Mouse (Mus musculus) urinary bladder, adult 18-20 months (tissue): ENCODE measurements around the gene Ctf2.
A peak's percentile ranks its signal among the peaks of the same experiment; 100 is the strongest.
"Not testable (repeated sequence)": the region's sequence is repeated elsewhere in the genome, so short reads cannot be mapped to it uniquely, and the experiment has no call there.

Source experiments
- DNase-seq, 2 experiments: peaks; one replicate each; pipeline ENCODE4 v3.0.0; 2022; ENCODE audit warnings: low spot score in 2 of 2, mixed read lengths in 2 of 2

The Ctf2 gene

GRCm38 (mm10) chr7:127732066-127732465, at the start of gene Ctf2:
Gene Ctf2, minus strand, starts transcription at chr7:127732166.
- not testable (repeated sequence) for DNase-seq

GRCm38 (mm10) chr7:127778350-127778749, 46.4 kb upstream of the Ctf2 start:
- DNase-seq: no peak

DNA sequence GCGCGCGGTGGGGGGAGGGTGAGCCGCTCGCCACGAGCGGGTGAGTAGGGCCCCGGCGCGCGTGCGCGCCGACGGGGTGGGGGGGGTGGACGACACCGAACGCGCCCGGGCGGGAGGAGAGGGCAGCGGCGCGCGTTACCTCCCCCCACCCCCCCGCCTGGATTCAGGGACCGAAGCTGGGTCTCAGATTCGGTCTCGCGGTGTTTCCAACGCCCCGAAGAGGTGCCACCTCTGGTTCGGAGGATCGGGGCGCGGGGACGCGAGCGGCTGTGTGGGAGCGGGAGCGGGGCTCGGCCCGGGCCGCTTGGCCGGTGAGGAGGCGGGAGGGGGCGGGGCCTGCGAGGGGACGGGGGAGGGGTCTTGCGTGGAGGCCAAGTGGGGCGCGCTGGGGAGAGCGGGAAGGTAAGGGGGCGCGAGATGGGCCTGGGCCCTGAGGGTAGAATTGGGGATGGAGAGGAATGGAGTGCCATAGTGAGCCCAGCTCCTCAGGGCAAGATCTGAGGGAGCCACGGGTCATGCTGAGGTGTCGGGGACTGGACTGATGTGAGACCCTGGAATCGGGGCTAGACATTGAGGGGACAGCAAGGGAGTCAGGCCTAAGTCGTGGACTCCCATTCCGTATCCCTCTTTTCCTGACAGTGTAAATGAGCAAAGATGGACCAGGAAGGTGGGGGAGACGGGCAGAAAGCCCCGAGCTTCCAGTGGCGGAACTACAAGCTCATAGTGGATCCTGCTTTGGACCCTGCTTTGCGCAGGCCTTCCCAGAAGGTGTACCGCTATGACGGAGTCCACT, 45.7 kb upstream of the Ctf2 start:
- peak in 1 of 2 experiments; percentile 52 for DNase-seq

DNA sequence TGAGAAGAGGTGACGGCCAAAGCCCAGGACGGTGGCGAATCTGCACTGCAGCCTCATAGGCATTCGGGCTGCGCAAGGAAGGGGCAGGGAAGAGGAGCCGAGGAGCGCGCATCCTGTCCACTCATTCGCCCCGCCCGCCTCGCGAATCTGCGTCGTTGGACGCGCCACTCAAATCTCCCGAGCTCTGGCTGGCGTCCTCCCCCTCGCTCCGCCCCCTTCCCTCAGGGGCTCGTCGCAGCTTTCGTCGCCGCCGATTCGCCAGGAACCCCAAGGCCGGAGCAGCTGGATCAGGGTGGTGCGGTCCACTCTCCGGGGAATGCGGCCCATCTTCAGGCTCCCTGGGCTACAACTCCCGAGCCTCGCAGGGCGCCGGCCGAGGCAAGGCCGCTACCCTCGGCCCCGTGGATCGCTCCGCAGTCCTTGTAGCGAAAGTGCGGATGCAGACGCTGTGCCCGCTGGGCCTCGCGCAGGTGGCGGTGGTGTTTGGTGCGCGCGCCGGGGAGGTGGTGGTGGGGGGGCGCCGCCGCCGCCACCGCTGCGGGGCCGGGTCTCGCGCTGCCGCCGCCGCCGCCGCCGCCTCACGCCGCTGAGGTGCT, 45.0 kb upstream of the Ctf2 start:
- DNase-seq: peak; percentile 91 to 97

- DNase-seq: peak; percentile 78 to 86
Observed at GRCm38 (mm10) chr7:127776426-127776825, 44.5 kb upstream of the Ctf2 start, which contains the start of gene Setd1a. Gene Setd1a, plus strand, starts transcription at chr7:127776670.

DNA sequence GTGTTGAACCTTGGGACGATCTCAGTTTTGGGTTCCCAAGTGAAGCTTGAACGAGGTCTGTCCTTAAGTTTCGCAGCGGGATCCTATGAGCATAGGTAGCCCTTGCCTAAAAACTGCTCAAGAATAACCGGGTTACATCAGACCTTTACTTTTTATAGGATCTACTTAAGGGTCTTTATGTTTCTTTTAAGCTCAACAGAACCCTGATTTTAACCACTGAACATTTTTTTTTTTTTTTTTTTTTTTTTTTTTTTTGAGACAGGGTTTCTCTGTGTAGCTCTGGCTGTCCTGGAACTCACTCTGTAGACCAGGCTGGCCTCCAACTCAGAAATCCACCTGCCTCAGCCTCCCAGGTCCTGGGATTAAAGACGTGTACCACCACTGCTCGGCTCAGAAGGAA, 43.9 kb upstream of the Ctf2 start:
- not testable (repeated sequence) for DNase-seq

GRCm38 (mm10) chr7:127773664-127774384, 41.9 kb upstream of the Ctf2 start:
- peak in 1 of 2 experiments; percentile 19 for DNase-seq

DNA sequence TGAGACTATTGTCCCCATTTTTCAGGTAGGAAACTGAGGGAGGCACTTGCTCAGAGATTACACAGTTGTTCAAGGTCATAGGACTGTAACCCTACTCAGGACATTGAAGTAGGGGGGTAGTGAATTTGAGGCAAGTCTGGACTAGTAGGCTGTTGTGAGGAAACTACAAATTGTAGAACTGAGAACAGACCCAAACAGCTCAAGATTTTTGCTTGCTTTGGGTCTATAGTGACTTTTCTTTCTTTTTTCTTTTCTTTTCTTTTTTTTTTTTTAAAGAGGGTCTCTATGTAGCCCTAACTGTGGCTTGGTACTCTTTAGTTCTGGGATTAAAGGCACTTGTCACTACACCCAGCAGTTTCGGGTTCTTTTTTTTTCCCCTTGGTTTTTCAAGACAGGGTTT, 40.6 kb upstream of the Ctf2 start:
- no peak for DNase-seq

DNA sequence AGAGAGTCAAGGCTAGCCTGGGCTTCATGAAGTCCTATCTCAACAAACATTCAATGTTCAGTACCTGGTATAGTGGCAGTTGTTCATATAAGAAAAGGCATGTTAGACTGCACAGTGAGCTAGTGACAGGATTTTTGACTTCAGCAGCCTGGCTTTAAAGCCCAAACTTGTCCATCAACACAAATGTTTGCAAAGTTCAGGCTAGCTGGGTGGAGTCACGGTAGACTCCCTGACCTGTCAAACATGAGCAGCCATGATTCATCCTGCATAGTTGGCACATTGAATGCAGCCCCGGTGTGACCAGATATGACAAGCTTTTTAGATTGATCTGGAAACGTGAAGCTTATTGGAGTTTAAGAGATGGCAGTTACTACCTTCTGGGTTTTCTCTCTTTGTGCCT, 40.1 kb upstream of the Ctf2 start:
- peak in 1 of 2 experiments; percentile 52 for DNase-seq

DNA sequence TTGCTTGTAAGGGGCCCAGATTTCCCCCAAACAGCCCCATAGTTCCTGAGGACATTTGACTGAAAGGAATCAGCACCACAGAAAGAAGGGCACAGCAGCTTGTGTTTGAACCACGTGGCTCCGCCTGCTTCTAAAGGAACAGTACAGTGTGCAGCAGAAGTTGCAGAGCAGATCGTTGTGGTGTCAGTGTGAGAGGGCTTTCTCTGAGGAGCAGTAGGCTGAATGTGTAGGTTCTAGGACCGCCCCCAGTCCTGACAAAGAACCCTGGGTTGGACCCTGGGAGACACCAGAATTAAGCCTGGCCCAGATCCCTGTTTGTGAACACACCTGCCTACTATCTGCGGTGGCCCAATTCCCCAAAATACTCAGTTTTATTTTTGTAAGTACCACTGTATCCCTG, 39.3 kb upstream of the Ctf2 start:
- DNase-seq: no peak

DNA sequence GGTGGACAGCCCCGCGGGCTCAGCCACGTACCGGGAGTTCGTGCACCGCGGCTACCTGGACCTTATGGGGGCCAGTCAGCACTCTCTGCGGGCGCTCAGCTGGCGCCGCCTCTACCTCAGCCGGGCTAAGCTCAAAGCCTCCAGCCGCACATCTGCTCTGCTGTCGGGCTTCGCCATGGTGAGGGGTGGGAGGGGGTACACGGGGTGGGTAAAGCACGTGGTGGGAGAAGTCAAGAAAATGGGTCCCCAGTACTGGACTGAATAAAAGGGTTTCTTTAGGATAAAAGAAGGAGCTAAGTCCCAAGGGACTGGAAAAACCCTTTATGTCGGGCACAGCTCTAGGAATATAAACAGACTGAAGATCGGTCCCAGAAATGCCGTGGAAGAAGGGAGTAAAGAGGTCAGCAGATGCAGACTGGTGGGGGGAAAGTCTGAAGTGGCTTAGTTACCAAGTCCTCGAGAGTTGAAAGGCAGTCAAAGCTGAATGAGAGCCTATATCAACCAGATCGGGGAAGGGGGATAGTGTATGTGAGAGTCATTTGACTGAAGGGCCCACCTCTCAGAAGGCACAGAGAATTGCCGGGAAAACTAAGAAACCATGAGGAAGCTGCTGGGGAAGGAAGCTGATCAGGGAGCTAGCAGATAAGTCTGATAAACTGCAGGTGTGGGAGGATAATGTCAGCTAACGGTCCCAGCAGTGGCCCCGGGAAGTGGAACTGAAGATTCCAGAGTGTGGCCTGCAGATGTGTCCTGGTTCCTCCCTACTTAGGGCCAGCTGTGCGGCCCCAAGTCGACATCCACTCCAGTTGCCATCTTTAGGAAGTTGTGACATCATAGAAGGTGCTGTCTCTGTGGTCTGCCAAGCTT, 38.3 kb upstream of the Ctf2 start:
- no peak for DNase-seq

DNA sequence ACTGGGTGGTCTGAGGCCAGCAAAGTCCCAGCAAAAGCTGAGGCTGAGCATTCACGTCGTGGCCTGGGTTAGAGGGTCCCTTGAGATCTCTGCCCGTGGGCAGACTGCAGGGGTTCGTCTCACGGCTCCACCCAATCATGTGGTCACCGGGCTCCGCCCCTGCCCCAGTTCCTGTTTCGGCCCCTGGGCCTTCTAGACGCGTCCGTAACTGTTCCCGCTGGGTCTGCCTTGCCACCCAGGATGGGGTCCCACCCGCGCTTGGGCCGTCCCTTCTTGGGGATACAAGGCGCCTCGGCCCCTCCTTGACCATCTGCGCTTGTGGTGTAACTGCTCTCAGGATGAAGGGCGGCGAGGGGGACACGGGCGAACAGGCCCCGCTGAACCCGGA, 37.7 kb upstream of the Ctf2 start, which contains the start of gene Orai3:
Gene Orai3, plus strand, starts transcription at position 165 of the 388 bp plus-strand sequence.
- peak; percentile 84 to 93 for DNase-seq

DNA sequence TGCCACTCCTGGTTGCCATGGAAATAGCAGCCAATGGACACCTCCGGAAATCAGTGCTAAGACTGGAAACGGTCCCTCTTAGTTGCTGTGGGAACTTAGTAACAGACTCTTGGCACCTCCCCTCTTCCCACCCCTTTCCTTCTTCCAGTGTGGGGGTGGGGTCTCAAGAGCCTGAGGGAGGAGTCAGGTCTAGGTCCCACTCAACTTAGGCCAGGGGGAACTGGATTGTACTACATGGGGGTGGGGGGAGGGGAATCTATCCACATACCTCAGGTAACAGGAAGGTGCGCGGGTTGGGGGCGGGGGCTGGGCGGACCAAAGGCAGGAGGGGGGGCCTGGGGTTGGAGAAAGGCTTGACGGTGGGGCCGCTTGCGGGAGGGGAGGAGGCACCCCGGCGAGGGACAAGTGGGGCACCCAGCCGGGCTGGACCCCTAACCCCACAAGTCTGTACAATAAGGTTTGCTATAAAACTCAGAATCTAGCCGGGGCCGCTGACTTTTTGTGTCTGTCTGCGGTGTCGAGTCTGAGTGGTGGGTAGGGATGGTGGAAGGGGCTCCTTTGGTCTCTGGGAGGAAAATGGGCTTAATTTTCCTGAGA, 37.1 kb upstream of the Ctf2 start:
- DNase-seq: peak in 1 of 2 experiments; percentile 88

GRCm38 (mm10) chr7:127768346-127768996, 36.5 kb upstream of the Ctf2 start:
- DNase-seq: peak in 1 of 2 experiments; percentile 86

DNA sequence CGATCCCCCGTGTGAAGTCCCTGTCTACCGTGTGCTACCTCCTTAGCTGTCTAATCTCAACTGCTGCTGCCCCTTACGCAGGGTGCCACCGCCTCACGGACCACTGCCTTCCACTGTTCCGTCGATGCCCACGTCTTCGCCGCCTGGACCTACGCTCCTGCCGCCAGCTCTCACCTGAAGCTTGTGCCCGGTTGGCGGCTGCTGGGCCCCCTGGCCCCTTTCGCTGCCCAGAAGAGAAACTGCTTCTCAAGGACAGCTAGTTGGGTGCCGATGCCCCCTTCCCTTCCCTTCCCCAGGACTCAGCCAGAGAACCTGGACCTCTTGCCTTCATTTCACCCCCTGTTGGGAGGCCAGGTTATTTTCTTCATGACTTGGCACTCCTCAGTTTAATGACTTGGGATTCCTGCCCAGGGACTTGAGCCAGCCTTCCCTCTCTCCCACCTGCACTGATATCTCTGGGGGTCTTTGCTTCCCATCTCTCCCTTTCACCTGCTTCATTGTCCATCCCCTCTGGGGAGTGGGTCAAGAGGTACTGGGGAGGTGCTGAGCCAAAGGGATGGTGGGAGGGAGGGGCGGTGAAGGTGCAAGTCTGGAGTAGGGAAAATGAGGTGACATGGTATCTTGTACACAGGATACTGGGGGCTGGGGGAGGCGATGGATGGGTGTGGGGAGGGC, 35.8 kb upstream of the Ctf2 start:
- no peak for DNase-seq

GRCm38 (mm10) chr7:127766851-127767609, 35.1 kb upstream of the Ctf2 start:
- DNase-seq: no peak

DNA sequence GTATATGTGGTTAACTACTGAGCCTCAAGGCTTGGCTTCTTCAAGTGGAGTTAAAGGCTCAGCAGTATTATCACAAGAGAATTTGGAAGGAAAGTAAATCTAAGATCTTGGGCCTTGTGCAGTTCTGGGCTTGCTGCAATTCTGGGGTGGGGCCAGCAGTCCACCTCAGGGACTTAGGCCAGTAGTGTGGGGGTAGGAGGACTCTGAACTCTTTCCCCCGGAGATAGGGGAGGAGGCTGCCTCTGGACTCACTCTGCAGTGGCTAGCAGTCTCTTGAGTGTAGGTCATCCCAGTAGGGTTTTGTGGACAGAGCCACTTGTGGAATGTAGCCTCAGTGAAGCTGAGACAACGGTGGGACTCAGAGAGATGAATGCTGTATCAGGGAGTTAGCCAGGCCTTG, 33.8 kb upstream of the Ctf2 start:
- no peak for DNase-seq

- DNase-seq: no peak
Observed at GRCm38 (mm10) chr7:127763642-127764041, 31.7 kb upstream of the Ctf2 start.

DNA sequence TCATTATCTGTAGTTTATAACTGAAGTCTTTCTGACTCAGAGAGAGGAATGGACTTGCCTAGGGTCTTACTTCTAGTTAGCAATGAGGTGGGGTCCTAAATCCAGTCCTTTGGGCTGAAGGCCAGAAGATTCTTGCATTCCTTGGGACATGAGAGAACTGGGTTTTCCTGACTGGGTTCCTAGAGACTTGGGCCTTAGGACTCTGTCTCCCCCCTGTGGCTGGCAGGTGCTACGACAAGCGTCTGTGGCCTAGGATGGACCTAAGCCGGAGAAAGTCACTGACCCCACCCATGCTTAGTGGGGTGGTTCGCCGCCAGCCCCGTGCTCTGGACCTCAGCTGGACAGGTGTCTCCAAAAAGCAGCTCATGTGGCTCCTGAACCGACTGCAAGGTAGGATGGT, 29.1 kb upstream of the Ctf2 start:
- DNase-seq: peak in 1 of 2 experiments; percentile 51
